Mouse (Mus musculus): ENCODE data around the gene Inpp4a. TPM values are rescaled to one million over a fixed set of nuclear protein-coding genes. Genes with fewer than 3 reads are reported as not detected.

Inpp4a gene
- polyA plus RNA-seq, 1 experiment from 2014 or later = 33.8 TPM

GRCm38 (mm10) chr1:37368768-37369385, 69.2 kb downstream of the Inpp4a start:
- 92% methylated on average over 7 of the region's 7 CpGs for WGBS
- H3K36me3 ChIP-seq = peaks cover 48% of the 10 kb centered on the region

GRCm38 (mm10) chr1:37376177-37376576, 76.5 kb downstream of the Inpp4a start:
- H3K27ac ChIP-seq = no peak overlapping the region
- no peak overlapping the region for H3K4me3 ChIP-seq
- H3K4me2 ChIP-seq (replicated peaks) = no peak overlapping the region
- no peaks in the 10 kb centered on the region for H3K4me1 ChIP-seq
- H3K9me3 ChIP-seq = no peaks in the 10 kb centered on the region
- no peaks in the 10 kb centered on the region for H3K27me3 ChIP-seq (replicated peaks)
- 90% methylated on average over 8 of the region's 8 CpGs for WGBS
- H3K36me3 ChIP-seq = peaks cover 45% of the 10 kb centered on the region
- no peak for ATAC-seq (ENCODE audit: low FRiP score, low read depth)
- H3K9ac ChIP-seq = no peak overlapping the region

More at GRCm38 (mm10) chr1:37368768-37369385, 69.2 kb downstream of the Inpp4a start:
- Histone ChIP-seq H3K4me2 (replicated peaks) (no peak overlapping the region), H3K27me3 (replicated peaks) (no peaks in the 10 kb centered on the region), H3K27ac (no peak overlapping the region), H3K9me3 (no peaks in the 10 kb centered on the region), H3K4me3 (no peak overlapping the region), H3K9ac (no peak overlapping the region), H3K4me1 (no peaks in the 10 kb centered on the region)
- no peak for ATAC-seq (ENCODE audit: low FRiP score, low read depth)

- Histone ChIP-seq H3K4me3 (no peak overlapping the region), H3K27me3 (replicated peaks) (no peaks in the 10 kb centered on the region), H3K4me2 (replicated peaks) (no peak overlapping the region), H3K36me3 (peaks cover 39% of the 10 kb centered on the region), H3K9me3 (no peaks in the 10 kb centered on the region), H3K4me1 (no peaks in the 10 kb centered on the region), H3K9ac (no peak overlapping the region), H3K27ac (no peak overlapping the region)
- no peak for ATAC-seq (ENCODE audit: low FRiP score, low read depth)
- 72% methylated on average over 2 of the region's 2 CpGs for WGBS
Observed at GRCm38 (mm10) chr1:37376751-37377150, 77.1 kb downstream of the Inpp4a start.

GRCm38 (mm10) chr1:37378095-37378494, 78.4 kb downstream of the Inpp4a start:
- Histone ChIP-seq H3K4me1 (no peaks in the 10 kb centered on the region), H3K4me2 (replicated peaks) (no peak overlapping the region), H3K9me3 (no peaks in the 10 kb centered on the region), H3K27me3 (replicated peaks) (no peaks in the 10 kb centered on the region), H3K27ac (no peak overlapping the region), H3K9ac (no peak overlapping the region), H3K36me3 (peaks cover 33% of the 10 kb centered on the region), H3K4me3 (no peak overlapping the region)
- WGBS = 96% methylated on average over 5 of the region's 5 CpGs
- no peak for ATAC-seq (ENCODE audit: low FRiP score, low read depth)

GRCm38 (mm10) chr1:37379536-37379935, 79.9 kb downstream of the Inpp4a start:
- Histone ChIP-seq H3K36me3 (peaks cover 30% of the 10 kb centered on the region), H3K27ac (no peak overlapping the region), H3K4me2 (replicated peaks) (no peak overlapping the region), H3K9me3 (no peaks in the 10 kb centered on the region), H3K27me3 (replicated peaks) (no peaks in the 10 kb centered on the region), H3K4me1 (no peaks in the 10 kb centered on the region), H3K4me3 (no peak overlapping the region), H3K9ac (no peak overlapping the region)
- no peak for ATAC-seq (ENCODE audit: low FRiP score, low read depth)
- 74% methylated on average over 4 of the region's 4 CpGs for WGBS

GRCm38 (mm10) chr1:37380913-37381312, 81.2 kb downstream of the Inpp4a start:
- Histone ChIP-seq H3K4me1 (no peaks in the 10 kb centered on the region), H3K36me3 (peaks cover 23% of the 10 kb centered on the region; the same call in 1 of the 2 replicates), H3K9me3 (no peaks in the 10 kb centered on the region), H3K4me2 (replicated peaks) (no peak overlapping the region), H3K27ac (no peak overlapping the region), H3K9ac (no peak overlapping the region), H3K27me3 (replicated peaks) (no peaks in the 10 kb centered on the region), H3K4me3 (no peak overlapping the region)
- 92% methylated on average over 5 of the region's 5 CpGs for WGBS
- ATAC-seq (ENCODE audit: low FRiP score, low read depth) = no peak

- Histone ChIP-seq H3K27me3 (replicated peaks) (no peaks in the 10 kb centered on the region), H3K4me2 (replicated peaks) (no peak overlapping the region), H3K4me3 (no peak overlapping the region), H3K36me3 (peaks cover 14% of the 10 kb centered on the region; the same call in 1 of the 2 replicates), H3K9me3 (no peaks in the 10 kb centered on the region), H3K4me1 (no peaks in the 10 kb centered on the region), H3K9ac (no peak overlapping the region), H3K27ac (no peak overlapping the region)
- 83% methylated on average over 3 of the region's 3 CpGs for WGBS
- ATAC-seq (ENCODE audit: low FRiP score, low read depth) = no peak
Observed at GRCm38 (mm10) chr1:37384304-37384703, 84.6 kb downstream of the Inpp4a start.

GRCm38 (mm10) chr1:37386448-37386971, 86.8 kb downstream of the Inpp4a start:
- Histone ChIP-seq H3K9ac (no peak overlapping the region), H3K4me3 (no peak overlapping the region), H3K9me3 (no peaks in the 10 kb centered on the region), H3K4me2 (replicated peaks) (no peak overlapping the region), H3K27me3 (replicated peaks) (no peaks in the 10 kb centered on the region), H3K36me3 (peaks cover 18% of the 10 kb centered on the region), H3K27ac (no peak overlapping the region), H3K4me1 (no peaks in the 10 kb centered on the region)
- ATAC-seq (ENCODE audit: low FRiP score, low read depth) = no peak
- WGBS = 82% methylated on average over 7 of the region's 7 CpGs

- Histone ChIP-seq H3K4me2 (replicated peaks) (no peak overlapping the region), H3K9me3 (no peaks in the 10 kb centered on the region), H3K27ac (no peak overlapping the region), H3K4me3 (no peak overlapping the region), H3K9ac (no peak overlapping the region), H3K4me1 (0 out of 2 replicates have a peak, but pooled peaks cover under 1% of the 10 kb centered on the region), H3K27me3 (replicated peaks) (no peaks in the 10 kb centered on the region), H3K36me3 (peaks cover 40% of the 10 kb centered on the region)
- ATAC-seq (ENCODE audit: low FRiP score, low read depth) = no peak
- WGBS = 77% methylated on average over 5 of the region's 5 CpGs
Observed at GRCm38 (mm10) chr1:37393174-37393573, 93.5 kb downstream of the Inpp4a start.

GRCm38 (mm10) chr1:37396481-37396880, 96.8 kb downstream of the Inpp4a start:
- Histone ChIP-seq H3K4me3 (no peak overlapping the region), H3K27me3 (replicated peaks) (no peaks in the 10 kb centered on the region), H3K27ac (no peak overlapping the region), H3K4me2 (replicated peaks) (no peak overlapping the region), H3K9ac (no peak overlapping the region), H3K36me3 (peaks cover 22% of the 10 kb centered on the region), H3K4me1 (0 out of 2 replicates have a peak, but pooled peaks cover 11% of the 10 kb centered on the region), H3K9me3 (no peaks in the 10 kb centered on the region)
- WGBS = 55% methylated on average over 1 of the region's 1 CpGs
- ATAC-seq (ENCODE audit: low FRiP score, low read depth) = no peak

GRCm38 (mm10) chr1:37398961-37399360, 99.3 kb downstream of the Inpp4a start:
- no peaks in the 10 kb centered on the region for H3K27me3 ChIP-seq (replicated peaks)
- no peak overlapping the region for H3K9ac ChIP-seq
- no peak overlapping the region for H3K27ac ChIP-seq
- 27% methylated on average over 3 of the region's 3 CpGs for WGBS
- 0 out of 2 replicates have a peak, but pooled peaks cover 11% of the 10 kb centered on the region for H3K4me1 ChIP-seq
- H3K4me2 ChIP-seq (replicated peaks) = no peak overlapping the region
- H3K36me3 ChIP-seq = peaks cover 8% of the 10 kb centered on the region
- no peak overlapping the region for H3K4me3 ChIP-seq
- no peak for ATAC-seq (ENCODE audit: low FRiP score, low read depth)
- no peaks in the 10 kb centered on the region for H3K9me3 ChIP-seq

GRCm38 (mm10) chr1:37399734-37400133, 100.1 kb downstream of the Inpp4a start:
- no peak; the same call in 1 of the 2 replicates for ATAC-seq (ENCODE audit: low FRiP score, low read depth)
- H3K36me3 ChIP-seq = peaks cover 8% of the 10 kb centered on the region
- no peak overlapping the region for H3K9ac ChIP-seq
- no peak overlapping the region for H3K4me2 ChIP-seq (replicated peaks)
- no peak overlapping the region for H3K4me3 ChIP-seq
- H3K27me3 ChIP-seq (replicated peaks) = no peaks in the 10 kb centered on the region
- H3K9me3 ChIP-seq = no peaks in the 10 kb centered on the region
- H3K27ac ChIP-seq = no peak overlapping the region
- 55% methylated on average over 8 of the region's 8 CpGs for WGBS
- 0 out of 2 replicates have a peak, but pooled peaks cover 11% of the 10 kb centered on the region for H3K4me1 ChIP-seq

- Histone ChIP-seq H3K27me3 (replicated peaks) (no peaks in the 10 kb centered on the region), H3K9me3 (no peaks in the 10 kb centered on the region), H3K4me1 (0 out of 2 replicates have a peak, but pooled peaks cover 11% of the 10 kb centered on the region), H3K36me3 (no peaks in the 10 kb centered on the region; the same call in 1 of the 2 replicates), H3K27ac (no peak overlapping the region), H3K9ac (no peak overlapping the region), H3K4me3 (no peak overlapping the region), H3K4me2 (replicated peaks) (no peak overlapping the region)
- no peak for ATAC-seq (ENCODE audit: low FRiP score, low read depth)
- 64% methylated on average over 4 of the region's 4 CpGs for WGBS
Observed at GRCm38 (mm10) chr1:37401687-37402086, 102.0 kb downstream of the Inpp4a start.
